Mouse (Mus musculus): ENCODE measurements around the gene Meltf.

DNA sequence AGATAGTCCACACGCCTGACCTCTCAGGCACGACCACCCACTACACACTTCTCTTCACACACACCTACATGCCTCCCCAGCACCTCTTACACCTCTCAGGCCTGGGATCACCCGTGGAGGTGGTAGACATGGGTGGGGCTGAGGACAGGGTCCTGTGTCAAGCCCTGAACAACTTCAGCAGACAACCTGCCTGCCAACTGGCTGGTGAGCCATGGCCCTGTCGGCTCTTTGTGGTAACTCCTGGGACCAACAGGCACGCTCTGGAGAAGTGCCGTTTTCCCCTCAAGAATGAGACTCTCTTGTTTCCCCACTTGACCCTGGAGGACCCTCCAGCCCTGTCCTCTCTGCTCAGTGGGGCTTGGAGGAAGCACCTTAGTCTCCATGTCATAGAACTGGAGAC lies 66.8 kb downstream of the Meltf start:
- TF ChIP-seq EP300 (IDR thresholded peaks at IDR 0.05; ENCODE audit: low read depth) (no peak), CTCF (IDR thresholded peaks at IDR 0.05; ENCODE audit: low read depth) (no peak)
